ENCODE assay signal across 14 mouse cellular contexts in genomic region chr10:10760801-10761200, GRCm38 (mm10).
"Had no signal": no experiment of that assay in that cellular context is flagged by ENCODE, and none has a peak within 500 bp of the region (broad histone marks: within the 10 kb centered on the region; RNA-seq: fewer than 3 reads in every experiment).

No protein-coding gene starts in this region.

- H3K4me1 ChIP-seq: liver, embryonic 15.5 days; megakaryocyte, embryonic 14.5 days; midbrain, embryonic 13.5 days; midbrain, embryonic 15.5 days; neural tube, embryonic 12.5 days; stomach, embryonic 15.5 days had no signal

- H3K9ac ChIP-seq: liver, embryonic 15.5 days; liver, postnatal 0 days; midbrain, embryonic 13.5 days; midbrain, embryonic 15.5 days; neural tube, embryonic 12.5 days; stomach, embryonic 15.5 days had no signal

- DNase-seq: liver, postnatal 0 days; right cerebral cortex, postnatal 14 days; thymus, adult 2 months; thymus, postnatal 25 days; thymus, postnatal 4 days had no signal

- H3K27me3 ChIP-seq: liver, embryonic 15.5 days; megakaryocyte, embryonic 14.5 days; midbrain, embryonic 13.5 days; midbrain, embryonic 15.5 days; neural tube, embryonic 12.5 days; stomach, embryonic 15.5 days had no signal

- H3K27ac ChIP-seq: liver, embryonic 15.5 days; macrophage; midbrain, embryonic 13.5 days; midbrain, embryonic 15.5 days; neural tube, embryonic 12.5 days; stomach, embryonic 15.5 days; stomach, postnatal 0 days had no signal

- H3K4me3 ChIP-seq: liver, embryonic 15.5 days; megakaryocyte, embryonic 14.5 days; midbrain, embryonic 13.5 days; midbrain, embryonic 15.5 days; neural tube, embryonic 12.5 days; stomach, embryonic 15.5 days had no signal

- H3K4me2 ChIP-seq: liver, embryonic 15.5 days; midbrain, embryonic 11.5 days; midbrain, embryonic 13.5 days; midbrain, embryonic 15.5 days; neural tube, embryonic 12.5 days; stomach, embryonic 15.5 days had no signal

- ATAC-seq: liver, postnatal 0 days; midbrain, embryonic 13.5 days; midbrain, embryonic 15.5 days had no signal

- H3K36me3 ChIP-seq: liver, embryonic 15.5 days; midbrain, embryonic 13.5 days; midbrain, embryonic 15.5 days; neural tube, embryonic 12.5 days; stomach, embryonic 15.5 days had no signal

- H3K9me3 ChIP-seq: liver, embryonic 15.5 days; megakaryocyte, embryonic 14.5 days; midbrain, embryonic 13.5 days; midbrain, embryonic 15.5 days; neural tube, embryonic 12.5 days; stomach, embryonic 15.5 days had no signal
